Mouse (Mus musculus) small intestine, adult 2 months (tissue): ENCODE data around the gene Bnipl.

Experiments used
- CTCF ChIP-seq: fragments of 200-500 bp; IDR thresholded peaks from 2 replicates; pipeline ENCODE4 v1.5.1; 2012; ENCODE audit warnings: low read depth, mild to moderate bottlenecking, control low read depth, inconsistent platforms, low read length, moderate library complexity, mixed read lengths; ENCODE audit not compliant: insufficient replicate concordance, insufficient read length; ENCODE audit errors: extremely low read depth
- POLR2A ChIP-seq: fragments of 200-500 bp; IDR thresholded peaks from 2 replicates; pipeline ENCODE4 v1.6.1; 2012; ENCODE audit warnings: low read depth, mild to moderate bottlenecking, control low read depth, inconsistent platforms, low read length, moderate library complexity

DNA sequence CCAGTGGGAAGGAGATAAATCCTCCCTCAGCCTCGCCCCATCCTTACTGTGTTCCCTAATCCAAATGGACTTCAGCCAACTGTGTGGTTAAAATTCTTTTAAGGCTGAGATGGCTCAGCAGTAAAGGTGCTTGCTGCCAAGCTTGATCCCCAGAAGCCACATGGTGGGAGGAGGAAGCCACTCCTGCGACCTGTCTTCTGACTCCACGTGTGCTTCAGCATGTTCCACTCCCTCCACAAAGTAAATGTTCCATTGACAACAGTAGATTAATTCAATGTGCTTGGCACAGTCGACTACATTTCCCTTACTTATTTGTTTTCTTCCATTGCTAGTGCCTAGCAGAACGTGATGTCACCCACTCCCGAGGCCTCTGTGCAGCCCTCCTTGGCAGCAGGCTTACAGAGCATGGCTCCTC, 56.3 kb downstream of the Bnipl start:
- TF ChIP-seq POLR2A (no peak), CTCF (no peak)
